Mouse (Mus musculus) neural tube, embryonic 11.5 days (tissue): ENCODE results near the gene Fbxw21. TPM values are rescaled to one million over a fixed set of nuclear protein-coding genes. Genes with fewer than 3 reads are reported as not detected.

Source experiments
- ATAC-seq: fragments of 200-750 bp; cut with Nextera tagmentation; 2 replicates; pipeline ENCODE4 v1.8.0; 2017; ENCODE audit warnings: moderate number of reproducible peaks, mild to moderate bottlenecking, moderate TSS enrichment, moderate library complexity; ENCODE audit not compliant: insufficient read depth, low FRiP score, low TSS enrichment
- DNase-seq: peaks from one replicate; pipeline ENCODE4 v3.0.0-alpha.2; 2015; ENCODE audit warnings: low spot score
- H3K27ac ChIP-seq: fragments of 300-500 bp; sonication (generic); 2 replicates; pipeline ENCODE4 v1.5.1; 2014; ENCODE audit warnings: low read depth, mild to moderate bottlenecking, low read length
- H3K27me3 ChIP-seq: fragments of 300-500 bp; sonication (generic); 2 replicates; pipeline ENCODE4 v1.6.1; 2014; ENCODE audit warnings: mild to moderate bottlenecking, low read length, mixed read lengths; ENCODE audit not compliant: control insufficient read depth, insufficient read depth
- H3K36me3 ChIP-seq: fragments of 300-500 bp; sonication (generic); 2 replicates; pipeline ENCODE4 v1.6.1; 2014; ENCODE audit warnings: mild to moderate bottlenecking, low read length, moderate library complexity, mixed read lengths; ENCODE audit not compliant: control insufficient read depth, insufficient read depth
- H3K4me1 ChIP-seq: fragments of 300-500 bp; sonication (generic); 2 replicates; pipeline ENCODE4 v1.6.1; 2014; ENCODE audit warnings: low read length, mixed read lengths; ENCODE audit not compliant: control insufficient read depth, insufficient read depth
- H3K4me2 ChIP-seq: fragments of 300-500 bp; sonication (generic); 2 replicates; pipeline ENCODE4 v1.6.1; 2014; ENCODE audit warnings: low read depth, mild to moderate bottlenecking, moderate library complexity
- H3K4me3 ChIP-seq: fragments of 300-500 bp; sonication (generic); 2 replicates; pipeline ENCODE4 v1.5.1; 2014; ENCODE audit warnings: low read depth, low read length
- H3K9ac ChIP-seq: fragments of 300-500 bp; sonication (generic); 2 replicates; pipeline ENCODE4 v1.6.1; 2014; ENCODE audit warnings: mild to moderate bottlenecking, low read length
- H3K9me3 ChIP-seq: fragments of 300-500 bp; sonication (generic); 2 replicates; pipeline ENCODE4 v1.6.1; 2016; ENCODE audit warnings: low read length; ENCODE audit not compliant: control insufficient read depth
- WGBS: fragments of 180-500 bp; shearing (Covaris S2); extraction: QIAGEN DNeasy Blood & Tissue Kit; methylation state at CpG from one replicate; pipeline ENCODE4 v1.1.7; 2014; 5-methylcytosine and 5-hydroxymethylcytosine counted together
- polyA plus RNA-seq: library from polyadenylated mRNA; unstranded; fragments of >200 nt; fragmentation: Nextera tagmentation; extraction: Ambion mirVana; gene quantifications from 2 replicates; pipeline ENCODE4 v1.2.1, GENCODE M21; 2014

The Fbxw21 gene
- polyA plus RNA-seq, 1 experiment from 2014 or later, result not detected

GRCm38 (mm10) chr9:109092799-109093198, 69.0 kb downstream of the Fbxw21 start:
- no peak overlapping the region for H3K9ac ChIP-seq
- H3K4me2 ChIP-seq, result no peak overlapping the region
- H3K4me3 ChIP-seq, result no peak overlapping the region
- no peaks in the 10 kb centered on the region for H3K9me3 ChIP-seq
- WGBS, result 41% methylated on average over 6 of the region's 6 CpGs
- H3K4me1 ChIP-seq, result peaks cover 22% of the 10 kb centered on the region
- no peaks in the 10 kb centered on the region for H3K27me3 ChIP-seq
- H3K27ac ChIP-seq, result no peak overlapping the region
- ATAC-seq, result no peak
- DNase-seq, result no peak
- H3K36me3 ChIP-seq, result peaks cover 2% of the 10 kb centered on the region; the same call in 1 of the 2 replicates

DNA sequence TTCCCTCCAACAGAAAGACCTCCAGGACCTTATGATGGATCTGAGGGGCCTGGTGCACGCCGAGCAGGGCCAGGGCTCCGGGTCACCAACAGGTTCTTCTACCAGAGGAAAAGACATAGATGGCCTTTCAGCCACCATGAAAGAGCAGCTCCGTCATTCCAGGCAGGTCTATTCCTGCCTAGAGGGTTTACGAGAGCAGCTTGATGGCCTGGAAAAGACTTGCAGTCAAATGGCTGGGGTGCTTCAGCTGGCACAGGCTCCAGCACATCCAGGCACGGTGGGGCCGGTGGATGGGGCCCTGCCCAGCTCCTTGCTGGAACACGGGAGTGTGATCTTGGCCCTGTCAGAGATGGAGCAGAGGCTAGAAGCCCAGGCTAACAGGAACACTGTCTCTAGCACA, 70.0 kb downstream of the Fbxw21 start:
- H3K36me3 ChIP-seq, result peaks cover 2% of the 10 kb centered on the region; the same call in 1 of the 2 replicates
- H3K4me2 ChIP-seq, result no peak overlapping the region
- H3K9ac ChIP-seq, result no peak overlapping the region
- H3K4me1 ChIP-seq, result peaks cover 12% of the 10 kb centered on the region
- WGBS, result 94% methylated on average over 8 of the region's 8 CpGs
- ATAC-seq (no peak), DNase-seq (no peak)
- no peaks in the 10 kb centered on the region for H3K9me3 ChIP-seq
- no peaks in the 10 kb centered on the region for H3K27me3 ChIP-seq
- no peak overlapping the region for H3K4me3 ChIP-seq
- H3K27ac ChIP-seq, result no peak overlapping the region

DNA sequence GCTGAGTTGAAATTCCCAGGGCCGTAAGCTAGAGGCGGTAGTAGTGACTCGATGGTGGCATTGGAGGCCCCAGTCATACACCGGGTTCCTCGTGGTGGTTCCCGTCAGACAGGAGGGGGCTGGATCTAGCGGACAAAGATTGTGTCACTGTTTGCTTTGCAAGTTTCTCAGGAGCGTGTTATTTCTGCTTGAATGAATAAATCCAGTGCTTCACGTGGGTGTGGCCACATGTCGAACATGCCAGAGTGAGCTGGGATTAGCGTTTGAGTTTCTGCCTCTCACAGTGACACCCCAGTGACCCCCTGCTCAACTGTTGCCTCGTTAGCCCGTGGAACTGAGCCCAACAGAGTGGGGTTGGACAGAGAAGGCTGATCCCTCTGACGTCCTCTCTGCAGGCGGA, 71.4 kb downstream of the Fbxw21 start:
- Histone ChIP-seq H3K27me3 (no peaks in the 10 kb centered on the region), H3K4me1 (peaks cover 10% of the 10 kb centered on the region), H3K36me3 (peaks cover 2% of the 10 kb centered on the region; the same call in 1 of the 2 replicates), H3K27ac (no peak overlapping the region), H3K9ac (no peak overlapping the region), H3K4me2 (no peak overlapping the region), H3K4me3 (no peak overlapping the region), H3K9me3 (no peaks in the 10 kb centered on the region)
- ATAC-seq (no peak), DNase-seq (no peak)
- 83% methylated on average over 15 of the region's 15 CpGs for WGBS

Other genes starting within 250 kb of the Fbxw21 start
- gene Tmem89, start 247.4 kb downstream of the Fbxw21 start, polyA plus RNA-seq, result not detected in 2 replicates
- gene Uqcrc1, start 225.4 kb downstream of the Fbxw21 start, polyA plus RNA-seq, result 439 and 457 TPM in 2 replicates
- gene Col7a1, start 208.5 kb downstream of the Fbxw21 start, polyA plus RNA-seq, result 0.69 and 1.2 TPM in 2 replicates
- gene Ucn2, start 176.0 kb downstream of the Fbxw21 start, polyA plus RNA-seq, result not detected in 2 replicates
- gene Pfkfb4, start 170.3 kb downstream of the Fbxw21 start, polyA plus RNA-seq, result 14.4 and 14.6 TPM in 2 replicates
- gene Shisa5, start 123.5 kb downstream of the Fbxw21 start, polyA plus RNA-seq, result 30.9 and 34.7 TPM in 2 replicates
- 6.9 and 7.8 TPM in 2 replicates for gene Trex1, start 102.3 kb downstream of the Fbxw21 start, polyA plus RNA-seq
- 25.3 and 26.4 TPM in 2 replicates for gene Atrip, start 87.9 kb downstream of the Fbxw21 start, polyA plus RNA-seq
- 13.4 and 15.1 TPM in 2 replicates for gene Ccdc51, start 79.5 kb downstream of the Fbxw21 start, polyA plus RNA-seq
- 719 and 756 TPM in 2 replicates for gene Tma7, start 79.5 kb downstream of the Fbxw21 start, polyA plus RNA-seq
- 18.3 and 19.1 TPM in 2 replicates for gene Plxnb1, start 66.7 kb downstream of the Fbxw21 start, polyA plus RNA-seq
- gene Fbxw13, start 33.9 kb upstream of the Fbxw21 start, polyA plus RNA-seq, result not detected in 2 replicates
- not detected in 2 replicates for gene Fbxw20, start 72.7 kb upstream of the Fbxw21 start, polyA plus RNA-seq
- gene Fbxw14, start 125.6 kb upstream of the Fbxw21 start, polyA plus RNA-seq, result not detected in 2 replicates
- not detected in 2 replicates for gene Fbxw28, start 177.6 kb upstream of the Fbxw21 start, polyA plus RNA-seq
- gene Fbxw22, start 242.3 kb upstream of the Fbxw21 start, polyA plus RNA-seq, result not detected in 2 replicates